Mouse (Mus musculus): Measurements from ENCODE around the gene Bbip1. TPM values are rescaled to one million over a fixed set of nuclear protein-coding genes. Genes with fewer than 3 reads are reported as not detected.

Gene Bbip1
- polyA plus RNA-seq (2014; fragmentation: Nextera tagmentation; extraction: Ambion mirVana) = 94.8 and 100 TPM in 2 replicates

DNA sequence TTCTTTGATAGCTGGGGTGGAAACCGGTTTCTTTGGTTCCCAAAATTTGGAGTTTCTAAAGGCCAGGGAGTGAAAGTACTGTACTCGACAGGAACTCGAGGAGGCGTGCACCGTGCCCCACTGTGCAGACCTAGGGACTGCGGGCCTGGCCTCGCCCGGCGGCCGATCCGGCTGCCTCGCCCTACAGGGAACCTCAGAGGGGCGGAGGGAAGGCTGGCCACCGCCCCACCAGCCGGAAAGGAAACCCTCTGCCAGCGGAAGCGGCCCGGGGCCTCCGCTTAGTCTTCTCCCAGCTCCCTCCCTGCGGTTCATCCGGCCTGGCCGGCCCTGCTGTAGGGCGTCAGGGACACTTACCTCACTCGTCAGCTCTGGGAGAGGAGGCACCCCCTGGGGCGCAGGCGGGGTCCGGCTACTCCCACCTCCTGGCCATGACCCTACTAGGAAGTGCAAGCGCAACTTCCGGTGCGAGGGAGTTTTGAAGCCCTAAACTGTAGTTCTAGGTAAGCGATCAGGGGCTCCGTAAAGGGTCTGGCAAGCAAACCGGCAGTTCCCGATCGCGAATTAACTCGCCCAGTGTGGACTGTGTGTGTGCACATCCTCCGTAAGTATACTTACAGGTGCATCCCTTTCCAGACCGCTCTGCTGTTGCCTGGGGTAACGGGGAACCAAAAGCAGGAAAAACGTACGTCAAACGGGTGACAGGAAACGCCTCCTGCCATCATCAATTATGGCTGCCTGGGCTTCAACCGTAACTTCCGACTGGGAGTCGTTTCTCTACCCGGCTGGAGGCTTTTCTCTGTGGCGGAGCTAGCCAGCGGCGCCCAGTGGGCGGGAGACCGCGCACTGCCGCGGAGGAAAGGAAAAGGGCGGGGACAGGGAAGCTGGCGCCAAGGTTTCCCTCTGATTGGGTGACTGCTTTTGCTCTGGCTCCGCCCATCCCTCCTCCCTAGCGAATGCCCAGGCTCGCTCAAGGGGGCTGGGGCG, at the start of gene Bbip1, which contains the start of gene Shoc2:
Bbip1 (minus strand) TSS at position 826 of the 984 bp plus-strand sequence.
Shoc2 (plus strand) TSS at position 505 of the 984 bp plus-strand sequence.
- Histone ChIP-seq H3K36me3 (ENCODE audit: control insufficient read depth, insufficient read depth, low read length) (no peaks in the 10 kb centered on the region; the same call in 1 of the 2 replicates), H3K9me3 (ENCODE audit: control insufficient read depth, low read depth, low read length) (no peaks in the 10 kb centered on the region), H3K27me3 (ENCODE audit: control insufficient read depth, insufficient read depth, low read length) (no peaks in the 10 kb centered on the region), H3K4me1 (ENCODE audit: control insufficient read depth, insufficient read depth, low read length) (peaks cover 12% of the 10 kb centered on the region; the same call in 1 of the 2 replicates), H3K4me2 (replicated peaks; ENCODE audit: low read depth, low read length) (peak within 1 kb of the TSS; percentile 58), H3K4me3 (ENCODE audit: low read depth, low read length) (peak within 1 kb of the TSS; percentile 79), H3K9ac (replicated peaks; ENCODE audit: low read depth, low read length) (peak within 1 kb of the TSS; percentile 93), H3K27ac (ENCODE audit: low read length) (peak within 1 kb of the TSS; percentile 98)
- under 1% methylated on average over 62 of the region's 62 CpGs for WGBS
- peak; percentile 92 for ATAC-seq (ENCODE audit: insufficient number of reproducible peaks, insufficient read depth, low FRiP score, low read depth)

DNA sequence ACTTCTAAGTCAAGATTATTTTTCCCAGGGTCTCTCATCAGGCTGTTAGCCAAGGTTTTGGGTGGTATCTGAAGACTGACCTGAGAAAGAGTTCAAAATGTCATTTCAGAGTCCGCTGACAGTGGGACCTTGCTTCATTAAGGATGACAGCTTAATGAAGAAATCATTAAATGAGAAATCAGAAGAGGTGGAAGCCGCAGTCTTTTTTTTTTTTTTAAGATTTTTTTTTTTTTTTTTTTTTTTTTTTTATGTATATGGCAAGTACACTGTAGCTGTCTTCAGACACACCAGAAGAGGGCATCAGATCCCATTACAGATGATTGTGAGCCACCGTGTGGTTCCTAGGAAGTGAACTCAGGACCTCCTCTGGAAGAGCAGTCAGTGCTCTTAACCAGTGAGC, 49.4 kb upstream of the Bbip1 start:
- ATAC-seq (ENCODE audit: insufficient number of reproducible peaks, insufficient read depth, low FRiP score, low read depth) = no peak
- Histone ChIP-seq H3K4me1 (ENCODE audit: control insufficient read depth, insufficient read depth, low read length) (no peaks in the 10 kb centered on the region), H3K4me3 (ENCODE audit: low read depth, low read length) (no peak overlapping the region), H3K36me3 (ENCODE audit: control insufficient read depth, insufficient read depth, low read length) (no peaks in the 10 kb centered on the region; the same call in 1 of the 2 replicates), H3K27ac (ENCODE audit: low read length) (no peak overlapping the region), H3K9me3 (ENCODE audit: control insufficient read depth, low read depth, low read length) (no peaks in the 10 kb centered on the region), H3K4me2 (replicated peaks; ENCODE audit: low read depth, low read length) (no peak overlapping the region), H3K9ac (replicated peaks; ENCODE audit: low read depth, low read length) (no peak overlapping the region), H3K27me3 (ENCODE audit: control insufficient read depth, insufficient read depth, low read length) (no peaks in the 10 kb centered on the region)
- WGBS = 71% methylated on average over 3 of the region's 3 CpGs

DNA sequence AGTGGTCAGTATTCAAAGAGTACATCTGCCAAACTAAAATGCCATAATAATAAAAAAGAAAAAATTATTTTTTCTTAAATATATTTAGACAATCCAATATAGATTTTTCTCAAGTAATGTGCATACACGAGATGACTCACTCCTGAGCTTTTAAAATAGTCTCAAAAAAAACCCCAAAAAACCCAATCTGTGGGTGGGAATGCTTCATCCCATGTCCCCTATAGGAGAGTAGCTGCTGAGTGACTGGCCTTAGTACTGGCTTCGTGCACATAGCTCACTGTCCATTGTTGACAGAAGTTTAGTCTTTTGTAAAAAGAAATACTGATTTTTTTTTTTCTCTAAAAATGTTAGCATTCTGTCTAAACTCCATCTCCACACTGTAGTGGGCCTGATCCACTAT, 46.1 kb upstream of the Bbip1 start:
- H3K4me2 ChIP-seq (replicated peaks; ENCODE audit: low read depth, low read length) = no peak overlapping the region
- H3K27me3 ChIP-seq (ENCODE audit: control insufficient read depth, insufficient read depth, low read length) = no peaks in the 10 kb centered on the region
- no peak overlapping the region for H3K9ac ChIP-seq (replicated peaks; ENCODE audit: low read depth, low read length)
- no peak for ATAC-seq (ENCODE audit: insufficient number of reproducible peaks, insufficient read depth, low FRiP score, low read depth)
- no peak overlapping the region for H3K4me3 ChIP-seq (ENCODE audit: low read depth, low read length)
- no peak overlapping the region for H3K27ac ChIP-seq (ENCODE audit: low read length)
- H3K4me1 ChIP-seq (ENCODE audit: control insufficient read depth, insufficient read depth, low read length) = no peaks in the 10 kb centered on the region
- WGBS = 77% methylated on average over 2 of the region's 2 CpGs
- H3K9me3 ChIP-seq (ENCODE audit: control insufficient read depth, low read depth, low read length) = no peaks in the 10 kb centered on the region
- H3K36me3 ChIP-seq (ENCODE audit: control insufficient read depth, insufficient read depth, low read length) = peaks cover 10% of the 10 kb centered on the region; the same call in 1 of the 2 replicates

DNA sequence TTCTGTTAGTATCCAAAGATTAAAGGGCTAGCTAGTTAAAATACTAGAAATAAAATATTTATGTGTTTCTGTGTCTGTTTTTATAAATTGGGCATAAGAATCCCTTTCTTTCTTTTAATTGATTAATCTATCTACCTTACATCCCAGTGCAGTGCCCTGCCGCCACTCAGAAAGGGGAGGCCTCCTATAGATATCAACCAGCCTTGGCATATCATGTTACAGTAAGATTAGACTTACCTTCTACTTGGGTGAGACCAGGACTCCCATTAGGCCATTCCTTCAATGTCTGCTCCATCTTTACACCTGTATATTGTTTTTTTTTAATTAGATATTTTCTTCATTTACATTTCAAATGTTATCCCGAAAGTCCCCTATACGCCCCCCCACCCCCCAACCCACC, 40.2 kb upstream of the Bbip1 start:
- H3K9me3 ChIP-seq (ENCODE audit: control insufficient read depth, low read depth, low read length) = no peaks in the 10 kb centered on the region
- peaks cover 10% of the 10 kb centered on the region; the same call in 1 of the 2 replicates for H3K36me3 ChIP-seq (ENCODE audit: control insufficient read depth, insufficient read depth, low read length)
- peaks cover 7% of the 10 kb centered on the region; the same call in 1 of the 2 replicates for H3K4me1 ChIP-seq (ENCODE audit: control insufficient read depth, insufficient read depth, low read length)
- WGBS = 90% methylated on average over 3 of the region's 3 CpGs
- no peak for ATAC-seq (ENCODE audit: insufficient number of reproducible peaks, insufficient read depth, low FRiP score, low read depth)
- H3K4me2 ChIP-seq (replicated peaks; ENCODE audit: low read depth, low read length) = no peak overlapping the region
- H3K9ac ChIP-seq (replicated peaks; ENCODE audit: low read depth, low read length) = no peak overlapping the region
- H3K4me3 ChIP-seq (ENCODE audit: low read depth, low read length) = no peak overlapping the region
- no peak overlapping the region for H3K27ac ChIP-seq (ENCODE audit: low read length)
- no peaks in the 10 kb centered on the region for H3K27me3 ChIP-seq (ENCODE audit: control insufficient read depth, insufficient read depth, low read length)

DNA sequence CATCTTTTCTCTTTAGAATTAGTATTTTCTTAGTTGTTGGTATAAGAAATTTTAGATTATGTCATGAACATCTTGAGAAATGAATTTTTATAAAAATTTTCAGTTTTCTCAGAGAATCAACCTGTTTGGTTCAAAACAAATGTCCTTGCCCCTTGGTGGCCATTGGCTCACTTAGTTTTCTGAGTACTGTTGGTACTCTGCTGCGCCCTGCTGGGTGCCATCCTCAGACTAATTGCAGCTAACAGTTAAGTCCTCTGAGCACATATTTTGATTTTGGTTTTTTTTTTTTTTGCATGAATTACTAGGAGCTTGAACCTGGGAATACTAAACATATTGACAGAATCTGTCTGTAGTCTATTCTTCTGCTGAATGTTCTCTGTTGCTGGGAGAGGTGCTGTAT, 38.9 kb upstream of the Bbip1 start:
- no peaks in the 10 kb centered on the region for H3K27me3 ChIP-seq (ENCODE audit: control insufficient read depth, insufficient read depth, low read length)
- ATAC-seq (ENCODE audit: insufficient number of reproducible peaks, insufficient read depth, low FRiP score, low read depth) = no peak

GRCm38 (mm10) chr19:53982041-53982440, 37.6 kb upstream of the Bbip1 start:
- 53% methylated on average over 3 of the region's 3 CpGs for WGBS
- Histone ChIP-seq H3K4me3 (ENCODE audit: low read depth, low read length) (no peak overlapping the region), H3K4me2 (replicated peaks; ENCODE audit: low read depth, low read length) (no peak overlapping the region), H3K27me3 (ENCODE audit: control insufficient read depth, insufficient read depth, low read length) (no peaks in the 10 kb centered on the region), H3K9me3 (ENCODE audit: control insufficient read depth, low read depth, low read length) (no peaks in the 10 kb centered on the region), H3K27ac (ENCODE audit: low read length) (no peak overlapping the region), H3K9ac (replicated peaks; ENCODE audit: low read depth, low read length) (no peak overlapping the region), H3K4me1 (ENCODE audit: control insufficient read depth, insufficient read depth, low read length) (peaks cover 7% of the 10 kb centered on the region; the same call in 1 of the 2 replicates), H3K36me3 (ENCODE audit: control insufficient read depth, insufficient read depth, low read length) (no peaks in the 10 kb centered on the region)
- ATAC-seq (ENCODE audit: insufficient number of reproducible peaks, insufficient read depth, low FRiP score, low read depth) = no peak

More for the DNA sequence above, 38.9 kb upstream of the Bbip1 start:
- peaks cover 7% of the 10 kb centered on the region; the same call in 1 of the 2 replicates for H3K4me1 ChIP-seq (ENCODE audit: control insufficient read depth, insufficient read depth, low read length)
- no peak overlapping the region for H3K9ac ChIP-seq (replicated peaks; ENCODE audit: low read depth, low read length)
- WGBS = 89% methylated on average over 1 of the region's 1 CpGs
- H3K36me3 ChIP-seq (ENCODE audit: control insufficient read depth, insufficient read depth, low read length) = peaks cover 10% of the 10 kb centered on the region; the same call in 1 of the 2 replicates
- no peak overlapping the region for H3K4me2 ChIP-seq (replicated peaks; ENCODE audit: low read depth, low read length)
- H3K4me3 ChIP-seq (ENCODE audit: low read depth, low read length) = no peak overlapping the region
- H3K9me3 ChIP-seq (ENCODE audit: control insufficient read depth, low read depth, low read length) = no peaks in the 10 kb centered on the region
- no peak overlapping the region for H3K27ac ChIP-seq (ENCODE audit: low read length)

DNA sequence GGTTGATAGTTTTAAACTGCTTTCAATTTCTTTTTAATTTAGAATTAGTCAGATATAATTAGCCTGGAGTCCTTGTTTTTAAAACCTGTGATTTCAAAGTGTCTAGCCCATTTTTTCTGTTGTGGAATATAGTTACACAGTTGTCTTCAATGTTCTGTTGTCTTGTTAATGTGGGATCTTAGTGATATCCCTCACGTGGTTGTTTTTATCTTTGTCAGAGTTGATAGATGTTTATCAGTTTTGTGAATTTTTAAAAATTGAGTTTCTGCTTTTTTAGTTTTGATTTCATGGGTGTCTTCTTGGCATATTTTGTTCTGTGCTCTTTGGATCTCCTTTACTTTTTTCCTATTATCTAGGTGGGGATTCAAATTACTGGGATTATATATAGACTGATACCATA, 29.2 kb upstream of the Bbip1 start:
- 74% methylated on average over 1 of the region's 1 CpGs for WGBS
- peaks cover 3% of the 10 kb centered on the region; the same call in 1 of the 2 replicates for H3K9me3 ChIP-seq (ENCODE audit: control insufficient read depth, low read depth, low read length)
- no peak overlapping the region for H3K27ac ChIP-seq (ENCODE audit: low read length)
- H3K4me3 ChIP-seq (ENCODE audit: low read depth, low read length) = no peak overlapping the region
- ATAC-seq (ENCODE audit: insufficient number of reproducible peaks, insufficient read depth, low FRiP score, low read depth) = no peak
- no peaks in the 10 kb centered on the region for H3K36me3 ChIP-seq (ENCODE audit: control insufficient read depth, insufficient read depth, low read length)
- H3K4me2 ChIP-seq (replicated peaks; ENCODE audit: low read depth, low read length) = no peak overlapping the region
- no peaks in the 10 kb centered on the region for H3K27me3 ChIP-seq (ENCODE audit: control insufficient read depth, insufficient read depth, low read length)
- H3K9ac ChIP-seq (replicated peaks; ENCODE audit: low read depth, low read length) = no peak overlapping the region
- no peaks in the 10 kb centered on the region for H3K4me1 ChIP-seq (ENCODE audit: control insufficient read depth, insufficient read depth, low read length)

DNA sequence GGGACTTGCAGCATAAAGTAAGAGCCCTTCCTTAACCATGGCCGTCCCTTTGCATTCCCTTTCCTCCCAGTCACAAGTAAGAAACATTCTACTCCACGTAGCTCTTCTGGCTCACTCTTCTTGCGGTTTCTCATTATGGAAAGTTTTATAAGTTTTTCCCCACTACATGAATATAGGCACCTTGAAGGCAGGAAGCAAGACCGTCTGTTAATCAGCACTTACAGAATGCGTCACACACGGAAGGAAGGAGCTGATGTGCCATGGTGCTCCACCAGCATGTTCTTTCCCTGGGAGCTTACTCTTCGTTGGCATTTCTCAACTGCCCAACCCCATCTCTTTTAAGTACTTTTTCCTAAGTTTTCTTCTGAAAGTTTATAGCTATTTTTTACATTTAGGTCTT, 27.5 kb upstream of the Bbip1 start:
- H3K36me3 ChIP-seq (ENCODE audit: control insufficient read depth, insufficient read depth, low read length) = no peaks in the 10 kb centered on the region
- H3K27ac ChIP-seq (ENCODE audit: low read length) = no peak overlapping the region
- WGBS = 83% methylated on average over 7 of the region's 7 CpGs
- H3K4me2 ChIP-seq (replicated peaks; ENCODE audit: low read depth, low read length) = no peak overlapping the region
- no peak for ATAC-seq (ENCODE audit: insufficient number of reproducible peaks, insufficient read depth, low FRiP score, low read depth)
- H3K9ac ChIP-seq (replicated peaks; ENCODE audit: low read depth, low read length) = no peak overlapping the region
- H3K9me3 ChIP-seq (ENCODE audit: control insufficient read depth, low read depth, low read length) = peaks cover 3% of the 10 kb centered on the region; the same call in 1 of the 2 replicates
- no peak overlapping the region for H3K4me3 ChIP-seq (ENCODE audit: low read depth, low read length)
- no peaks in the 10 kb centered on the region for H3K4me1 ChIP-seq (ENCODE audit: control insufficient read depth, insufficient read depth, low read length)
- H3K27me3 ChIP-seq (ENCODE audit: control insufficient read depth, insufficient read depth, low read length) = no peaks in the 10 kb centered on the region
